In the genomic region with DNA sequence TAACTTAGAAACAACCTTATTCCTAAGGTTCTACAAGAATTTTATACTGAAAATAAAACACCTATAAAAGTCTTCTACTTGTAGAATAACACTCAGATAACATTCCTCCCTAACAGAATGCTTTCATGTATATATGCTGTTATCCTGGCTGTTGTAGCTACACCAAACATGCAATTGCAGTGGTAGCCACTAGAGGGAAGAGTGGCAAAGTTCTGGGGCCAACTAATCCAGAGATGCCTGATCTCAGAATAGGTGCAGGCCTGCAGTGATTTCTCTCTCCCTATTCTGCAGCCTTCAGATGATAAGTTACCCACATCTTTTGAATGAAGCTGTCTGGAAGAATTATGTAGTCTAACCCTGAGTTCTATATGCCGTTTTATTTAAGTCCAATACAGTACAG, we compare ENCODE assay signal across 9 mouse cellular contexts.
DNase-seq lines count a peak whose midpoint lies in the region; ATAC-seq and TF ChIP-seq lines count a peak whose summit lies in the region.
"Had no signal": no experiment of that assay in that cellular context is flagged by ENCODE, and none has a peak within 500 bp of the region (broad histone marks: within the 10 kb centered on the region; RNA-seq: fewer than 3 reads in every experiment).

No protein-coding gene starts in this region.

- no peak overlapping the region for H3K27ac ChIP-seq in gastrocnemius, adult 2 months
- H3K27ac ChIP-seq in ES-Bruce4 (ENCODE audit: insufficient read depth, low read length): no peak overlapping the region
- H3K27ac ChIP-seq in layer of hippocampus, adult 2 months: no peak overlapping the region
- H3K27ac ChIP-seq: heart, embryonic 13.5 days had no signal

- peak; percentile 64 for ATAC-seq in megakaryocyte progenitor cell, adult 5-6 weeks (replicated peaks; ENCODE audit: poor library complexity)
- no peak for ATAC-seq in inflammation-experienced regulatory T-cells, adult 6 months

- H3K4me1 ChIP-seq in ES-Bruce4 (ENCODE audit: control insufficient read depth, insufficient read depth, low read length): no peaks in the 10 kb centered on the region
- H3K4me1 ChIP-seq: heart, embryonic 13.5 days had no signal

- TF ChIP-seq EP300 in ES-Bruce4 (IDR thresholded peaks at IDR 0.05; ENCODE audit: insufficient read depth, low read depth, low read length): no peak

- DNase-seq in gastrocnemius, adult 2 months: peak; percentile 34
- no peak for DNase-seq in gastrocnemius, postnatal 25 days
- peak; percentile 23 for DNase-seq in cerebellum, adult 9-10 months
- peak; percentile 67 to 88 for DNase-seq in frontal cortex, adult 2 months (ENCODE audit: extremely low spot score in 1 of 2, low spot score in 1 of 2)
- DNase-seq in layer of hippocampus, adult 2 months (ENCODE audit: low spot score in 2 of 2): peak; percentile 59 to 80

- intact Hi-C loops in gastrocnemius, adult 2 months (cut with DNase I): no loop called here

- TF ChIP-seq CTCF in gastrocnemius, adult 2 months (IDR thresholded peaks at IDR 0.05): peak; percentile 67
- TF ChIP-seq CTCF in ES-Bruce4 (IDR thresholded peaks at IDR 0.05; ENCODE audit: low read depth, low read length): peak; percentile 4
- peak; percentile 91 for TF ChIP-seq CTCF in layer of hippocampus, adult 2 months (conservative IDR thresholded peaks at IDR 0.05)

- no peak overlapping the region for H3K9ac ChIP-seq in ES-Bruce4 (ENCODE audit: low read depth, poor library complexity, severe bottlenecking)
- H3K9ac ChIP-seq: heart, embryonic 13.5 days had no signal

- H3K4me3 ChIP-seq in gastrocnemius, adult 2 months: no peak overlapping the region
- H3K4me3 ChIP-seq in ES-Bruce4 (ENCODE audit: low read depth, low read length): no peak overlapping the region
- H3K4me3 ChIP-seq in layer of hippocampus, adult 2 months: no peak overlapping the region
- H3K4me3 ChIP-seq: heart, embryonic 13.5 days had no signal

- no peak for TF ChIP-seq POLR2A in ES-Bruce4 (IDR thresholded peaks at IDR 0.05; ENCODE audit: insufficient read depth, low read length)

- H3K9me3 ChIP-seq in ES-Bruce4 (replicated peaks; ENCODE audit: control insufficient read depth, insufficient read depth, low read length, poor library complexity, severe bottlenecking): no peaks in the 10 kb centered on the region
- H3K9me3 ChIP-seq: heart, embryonic 13.5 days had no signal

- no peaks in the 10 kb centered on the region for H3K27me3 ChIP-seq in ES-Bruce4 (ENCODE audit: control insufficient read depth, insufficient read depth, low read length, poor library complexity, severe bottlenecking)
- H3K27me3 ChIP-seq: heart, embryonic 13.5 days had no signal

- no peaks in the 10 kb centered on the region for H3K36me3 ChIP-seq in ES-Bruce4 (ENCODE audit: control insufficient read depth, insufficient read depth, low read length, poor library complexity, severe bottlenecking)
- H3K36me3 ChIP-seq: heart, embryonic 13.5 days had no signal

Comparison
In these comparisons a context has a peak if more than half of its experiments do, and no peak if none do; other contexts are left out.
1. CTCF ChIP-seq: peak in every context shown above with its lines; median percentile 91 in layer of hippocampus, adult 2 months; 67 in gastrocnemius, adult 2 months; 4 in ES-Bruce4.